In the genomic region with DNA sequence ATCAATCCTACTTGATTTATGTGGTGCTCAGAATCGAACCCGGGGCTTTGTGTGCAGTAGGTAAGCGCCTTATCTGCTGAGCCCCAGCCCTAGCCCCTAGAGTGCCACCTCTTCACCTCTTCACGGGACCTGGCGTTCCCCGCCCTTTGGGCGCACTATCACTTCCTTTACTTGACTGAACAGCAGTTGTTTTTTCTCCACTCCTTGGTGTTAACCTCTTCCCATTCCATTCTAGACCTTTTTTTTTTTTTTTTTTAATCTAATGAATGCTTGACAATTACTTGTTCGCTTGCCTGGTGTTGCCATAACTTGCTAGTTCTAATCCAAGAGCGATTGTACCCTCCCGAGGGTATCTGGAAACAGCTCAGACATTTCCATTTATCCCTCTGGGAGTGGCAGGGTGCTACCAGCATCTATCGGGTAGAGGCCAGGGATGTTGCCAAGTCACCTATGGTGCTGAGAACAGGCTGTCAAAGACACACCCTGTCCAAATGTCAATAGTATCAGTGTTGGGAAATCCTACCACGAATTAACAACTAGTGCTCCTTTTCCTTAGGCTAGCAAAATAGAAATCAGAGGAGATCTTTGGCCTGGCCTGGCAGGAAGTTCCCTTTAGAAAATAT, we compare ENCODE assay signal across 1 mouse cellular context.
A peak's percentile ranks its signal among the peaks of the same experiment; 100 is the strongest.
TF ChIP-seq lines count a peak whose summit lies in the region.

No protein-coding gene starts in this region.

TF ChIP-seq in MEL, 35 proteins besides CTCF, POLR2A, EP300 and RAD21 (continued from another document):
- TF ChIP-seq POLR2AphosphoS2 (IDR thresholded peaks at IDR 0.05; ENCODE audit: low read length) (no peak), GABPA (IDR thresholded peaks at IDR 0.05; ENCODE audit: low read depth, low read length) (no peak), MAZ (IDR thresholded peaks at IDR 0.05; ENCODE audit: low read depth, low read length) (no peak), UBTF (IDR thresholded peaks at IDR 0.05; ENCODE audit: borderline replicate concordance, insufficient read depth, low read depth, low read length) (no peak), BHLHE40 (IDR thresholded peaks at IDR 0.05; ENCODE audit: borderline replicate concordance, low read depth, low read length) (peak; percentile 49; the same call in 1 of the 2 replicates), HCFC1 (IDR thresholded peaks at IDR 0.05; ENCODE audit: low read depth, low read length) (no peak), ZC3H11A (IDR thresholded peaks at IDR 0.05; ENCODE audit: low read depth, low read length) (no peak), CHD1 (IDR thresholded peaks at IDR 0.05; ENCODE audit: low read depth, low read length) (no peak), USF1 (IDR thresholded peaks at IDR 0.05; ENCODE audit: low read depth, low read length) (no peak)
